Mouse (Mus musculus) cerebellum, adult 2 months (tissue): ENCODE measurements around the gene Abcc12.

ENCODE experiments used
- CTCF ChIP-seq: fragments of 200-500 bp; IDR thresholded peaks from 2 replicates; pipeline ENCODE4 v1.5.1; 2011; ENCODE audit warnings: low read depth, mild to moderate bottlenecking, control low read depth, low read length, moderate library complexity, borderline replicate concordance; ENCODE audit not compliant: insufficient read depth
- POLR2A ChIP-seq: fragments of 200-500 bp; IDR thresholded peaks from 2 replicates; pipeline ENCODE4 v1.6.1; 2011; ENCODE audit warnings: low read length, control low read depth, borderline replicate concordance; ENCODE audit not compliant: insufficient read depth

DNA sequence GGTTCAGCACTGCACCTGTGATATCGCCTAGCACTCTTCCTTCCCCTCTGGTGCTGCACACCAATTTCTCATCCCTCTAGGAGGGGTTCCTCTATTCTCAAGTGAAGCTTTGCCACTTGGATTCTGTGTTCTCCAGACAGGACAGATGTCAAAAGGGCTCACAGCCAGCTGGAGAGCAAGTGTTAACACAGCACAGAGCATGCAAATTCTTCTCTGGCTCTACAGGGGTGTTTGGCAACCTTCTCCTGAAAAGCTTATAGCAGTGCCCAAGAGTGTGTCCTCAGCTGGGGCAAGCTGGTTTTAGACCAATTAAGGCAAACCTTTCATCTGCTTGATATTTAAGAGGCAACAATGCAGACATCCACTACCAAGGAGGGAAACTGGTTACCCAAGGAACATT, 66.3 kb downstream of the Abcc12 start:
- TF ChIP-seq CTCF (no peak), POLR2A (no peak)
